Mouse (Mus musculus) left cerebral cortex, adult 11 months (tissue): ENCODE results near the gene Olfr57.
"Not testable (repeated sequence)": the region's sequence is repeated elsewhere in the genome, so short reads cannot be mapped to it uniquely, and the experiment has no call there.

Source experiments
- DNase-seq: peaks from one replicate; pipeline ENCODE4 v3.0.0; 2022; ENCODE audit warnings: low spot score

Gene Olfr57

GRCm38 (mm10) chr10:79028441-79028840 is at the start of gene Olfr57:
Olfr57 (plus strand) TSS chr10:79028741.
- DNase-seq, result no peak

- DNase-seq, result no peak
Observed at GRCm38 (mm10) chr10:78980750-78981149, 47.8 kb upstream of the Olfr57 start, which contains the start of gene Olfr1352. Olfr1352 (plus strand) TSS chr10:78981050.

DNA sequence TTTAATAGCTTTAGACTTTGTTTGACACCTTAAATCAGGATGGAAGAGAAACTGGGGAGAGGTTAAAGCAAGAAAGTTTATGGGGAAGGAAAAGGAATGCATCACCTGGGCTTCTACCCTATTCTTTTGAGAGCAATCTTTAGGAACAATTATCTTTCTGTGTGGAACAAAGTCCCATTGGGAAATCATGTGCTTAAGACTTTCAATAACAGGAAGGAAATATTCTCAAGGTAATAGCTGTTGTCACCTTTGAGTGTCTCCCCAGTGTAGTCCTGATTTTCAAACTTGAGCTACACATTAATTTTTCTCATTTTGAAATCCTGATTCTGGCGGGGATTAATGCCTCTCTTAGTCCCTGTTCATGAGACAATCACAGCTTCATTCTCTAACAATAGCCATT is 16.4 kb upstream of the Olfr57 start, which contains the start of gene Olfr1351:
Olfr1351 (plus strand) TSS at position 301 of the 400 bp plus-strand sequence.
- DNase-seq, result no peak

- not testable (repeated sequence) for DNase-seq
Observed at GRCm38 (mm10) chr10:79042457-79042856, 13.9 kb downstream of the Olfr57 start.

- not testable (repeated sequence) for DNase-seq
Observed at GRCm38 (mm10) chr10:79057370-79057769, 28.8 kb downstream of the Olfr57 start.
